Mouse (Mus musculus): ENCODE data around the gene Cnbd2. TPM values are rescaled to one million over a fixed set of nuclear protein-coding genes. Genes with fewer than 3 reads are reported as not detected.

Cnbd2 gene
- total RNA-seq, 2 experiments from 2014 or later: 4.1 to 4.7 TPM

GRCm38 (mm10) chr2:156423672-156424071, 111.6 kb downstream of the Cnbd2 start:
- DNase-seq: no peak
- intact Hi-C loops (cut with DNase I): no loop called here

Small RNAs within 50 kb of the gene (microRNA-seq; reads per million reads assigned to microRNA genes)
- gene Gm22758: not detected
- not detected for gene Gm22759

Other genes with a start within 250 kb of the Cnbd2 start
- gene Spag4, start 247.1 kb upstream of the Cnbd2 start, total RNA-seq (2021): 1 to 10 TPM; 6.6 to 9.3 TPM
- gene Cpne1, start 200.3 kb upstream of the Cnbd2 start, total RNA-seq (2021): 10 to 100 TPM; 14.2 to 18.4 TPM
- 10 to 100 TPM; 43.4 to 50.3 TPM for gene Rbm12, start 200.3 kb upstream of the Cnbd2 start, total RNA-seq (2021)
- 10 to 100 TPM; 26.1 to 40.2 TPM for gene Gm28036, start 185.2 kb upstream of the Cnbd2 start, total RNA-seq (2021)
- 100 to 1,000 TPM; 223 to 225 TPM for gene Romo1, start 168.3 kb upstream of the Cnbd2 start, total RNA-seq (2021)
- 10 to 100 TPM; 25.4 to 26.6 TPM for gene Nfs1, start 168.1 kb upstream of the Cnbd2 start, total RNA-seq (2021)
- 100 to 1,000 TPM; 345 to 348 TPM for gene Rbm39, start 132.1 kb upstream of the Cnbd2 start, total RNA-seq (2021)
- 100 to 1,000 TPM in 1 of 2 experiments, 10 to 100 TPM in 1; 93.5 to 101 TPM for gene Phf20, start 115.8 kb upstream of the Cnbd2 start, total RNA-seq (2021)
- 100 to 1,000 TPM in 1 of 2 experiments, 10 to 100 TPM in 1; 96.9 to 106 TPM for gene Scand1, start 405 bp downstream of the Cnbd2 start, total RNA-seq (2021)
- gene Epb41l1, start 108.6 kb downstream of the Cnbd2 start, total RNA-seq (2021): 100 to 1,000 TPM; 229 to 236 TPM
- gene Aar2, start 235.3 kb downstream of the Cnbd2 start, total RNA-seq (2021): 10 to 100 TPM; 28.6 to 33.2 TPM

All from left cerebral cortex, postnatal 4 days (tissue).